Mouse (Mus musculus) G1E (cell line): ENCODE measurements at regions not wholly inside any gene's neighbourhood (a gene's known extent, or its start where the extent isn't known, plus 50 kb on each side); places are given as distances from the start of the nearest gene placed in this dataset.

Source experiments
- ATAC-seq: 2 replicates; pipeline ENCODE4 v1.8.0; 2016; ENCODE audit warnings: mild to moderate bottlenecking; ENCODE audit not compliant: insufficient number of reproducible peaks, poor library complexity, low FRiP score, severe bottlenecking; ENCODE audit errors: extremely low read depth
- DNase-seq: peaks from one replicate; pipeline ENCODE4 v3.0.0; 2012; ENCODE audit warnings: low spot score
- H3K27me3 ChIP-seq: 2 replicates; pipeline ENCODE4 v1.6.1; 2012; ENCODE audit warnings: mild to moderate bottlenecking, low read length, inconsistent platforms; ENCODE audit not compliant: insufficient read depth
- H3K36me3 ChIP-seq: replicated peaks from 2 replicates; pipeline ENCODE3; 2012; ENCODE audit warnings: mild to moderate bottlenecking, inconsistent platforms
- H3K4me1 ChIP-seq: 2 replicates; pipeline ENCODE4 v1.6.1; 2012; ENCODE audit warnings: low read depth, low read length, inconsistent platforms, mixed read lengths; ENCODE audit not compliant: insufficient read depth
- H3K4me3 ChIP-seq: 2 replicates; pipeline ENCODE4 v1.5.1; 2012; ENCODE audit warnings: low read depth, mild to moderate bottlenecking, inconsistent platforms, low read length, moderate library complexity, mixed read lengths
- H3K9me3 ChIP-seq: replicated peaks from 2 replicates; pipeline ENCODE4 v1.6.1; 2012; ENCODE audit warnings: inconsistent platforms
- CTCF ChIP-seq: IDR thresholded peaks from 2 replicates; pipeline ENCODE4 v1.5.1; 2012; ENCODE audit warnings: low read depth, low read length, inconsistent platforms, mixed read lengths
- GATA1 ChIP-seq: IDR thresholded peaks from 2 replicates; pipeline ENCODE4 v1.6.1; 2012; ENCODE audit warnings: borderline replicate concordance, low read length, inconsistent platforms, mixed read lengths
- GATA2 ChIP-seq: IDR thresholded peaks from 2 replicates; pipeline ENCODE4 v1.6.1; 2012; ENCODE audit warnings: low read depth, low read length, inconsistent platforms, borderline replicate concordance
- POLR2AphosphoS5 ChIP-seq: IDR thresholded peaks from 2 replicates; pipeline ENCODE4 v1.6.1; 2012; ENCODE audit warnings: low read depth, low read length, inconsistent platforms; ENCODE audit not compliant: insufficient replicate concordance
- TAL1 ChIP-seq: conservative IDR thresholded peaks from 2 replicates; pipeline ENCODE4 v1.6.1; 2012; ENCODE audit warnings: low read depth, low read length, inconsistent platforms, mixed read lengths

- ATAC-seq (no peak), DNase-seq (no peak)
- Histone ChIP-seq H3K9me3 (no peaks in the 10 kb centered on the region), H3K27me3 (peaks cover 3% of the 10 kb centered on the region; the same call in 1 of the 2 replicates), H3K4me1 (no peaks in the 10 kb centered on the region), H3K4me3 (no peak overlapping the region), H3K36me3 (no peaks in the 10 kb centered on the region)
- TF ChIP-seq TAL1: no peak
Observed at GRCm38 (mm10) chr1:51649963-51650652, 171.9 kb upstream of the Nabp1 start.

DNA sequence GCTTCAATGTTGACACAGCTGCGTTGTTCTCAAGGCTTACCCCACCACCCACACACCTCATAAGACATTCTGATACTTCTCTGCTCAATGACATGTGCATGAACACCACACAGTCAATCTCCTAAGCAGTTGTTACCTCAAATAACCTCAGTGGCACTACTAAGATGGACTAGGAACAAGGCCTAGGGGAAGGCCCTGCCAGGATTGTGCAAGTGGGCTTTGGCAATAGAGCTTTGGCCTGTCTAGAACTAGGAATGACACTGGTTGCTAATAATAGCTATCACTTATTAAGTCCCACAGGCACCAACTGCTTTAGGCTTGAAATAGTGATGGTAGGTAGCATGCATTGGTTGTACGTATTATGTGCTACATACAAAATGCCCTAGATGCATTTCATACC lies 169.7 kb upstream of the Nabp1 start:
- no peaks in the 10 kb centered on the region for H3K9me3 ChIP-seq
- peaks cover 3% of the 10 kb centered on the region; the same call in 1 of the 2 replicates for H3K27me3 ChIP-seq
- no peak overlapping the region for H3K4me3 ChIP-seq
- no peaks in the 10 kb centered on the region for H3K36me3 ChIP-seq
- DNase-seq (no peak), ATAC-seq (no peak)
- no peak for TF ChIP-seq GATA2
- no peaks in the 10 kb centered on the region for H3K4me1 ChIP-seq

- ATAC-seq (peak; percentile 49; the same call in 1 of the 2 replicates), DNase-seq (peak; percentile 34)
- no peaks in the 10 kb centered on the region for H3K27me3 ChIP-seq
- H3K4me1 ChIP-seq: no peaks in the 10 kb centered on the region
- no peaks in the 10 kb centered on the region for H3K9me3 ChIP-seq
- H3K4me3 ChIP-seq: no peak overlapping the region
- H3K36me3 ChIP-seq: no peaks in the 10 kb centered on the region
- no peak for TF ChIP-seq GATA2
- TF ChIP-seq TAL1: no peak
- peak; percentile 93 for TF ChIP-seq CTCF
- no peak for TF ChIP-seq POLR2AphosphoS5
- no peak for TF ChIP-seq GATA1
Observed at GRCm38 (mm10) chr1:51644399-51644798, 166.2 kb upstream of the Nabp1 start.

- Histone ChIP-seq H3K4me3 (no peak overlapping the region), H3K9me3 (no peaks in the 10 kb centered on the region), H3K36me3 (no peaks in the 10 kb centered on the region), H3K27me3 (no peaks in the 10 kb centered on the region), H3K4me1 (no peaks in the 10 kb centered on the region)
- TF ChIP-seq GATA2 (no peak), POLR2AphosphoS5 (no peak), TAL1 (no peak), CTCF (no peak)
- DNase-seq (no peak), ATAC-seq (no peak)
Observed at GRCm38 (mm10) chr1:51643640-51644039, 165.4 kb upstream of the Nabp1 start.

- no peaks in the 10 kb centered on the region for H3K27me3 ChIP-seq
- DNase-seq (no peak), ATAC-seq (no peak)
- no peak overlapping the region for H3K4me3 ChIP-seq
- H3K36me3 ChIP-seq: no peaks in the 10 kb centered on the region
- TF ChIP-seq TAL1 (no peak), GATA2 (no peak), POLR2AphosphoS5 (no peak), CTCF (no peak), GATA1 (no peak)
- no peaks in the 10 kb centered on the region for H3K4me1 ChIP-seq
- no peaks in the 10 kb centered on the region for H3K9me3 ChIP-seq
Observed at GRCm38 (mm10) chr1:51638519-51639302, 160.5 kb upstream of the Nabp1 start.

- TF ChIP-seq TAL1: no peak
- no peak for TF ChIP-seq GATA2
- no peak for TF ChIP-seq POLR2AphosphoS5
- no peak for TF ChIP-seq CTCF
- TF ChIP-seq GATA1: no peak
- DNase-seq (no peak), ATAC-seq (no peak)
- Histone ChIP-seq H3K9me3 (no peaks in the 10 kb centered on the region), H3K4me1 (no peaks in the 10 kb centered on the region), H3K4me3 (no peak overlapping the region), H3K36me3 (no peaks in the 10 kb centered on the region), H3K27me3 (no peaks in the 10 kb centered on the region)
Observed at GRCm38 (mm10) chr1:51635881-51636515, 157.8 kb upstream of the Nabp1 start.
